Mouse (Mus musculus) stomach, postnatal 0 days (tissue): ENCODE measurements around the gene Bckdhb. TPM values are rescaled to one million over a fixed set of nuclear protein-coding genes. Genes with fewer than 3 reads are reported as not detected.

Experiments used
- ATAC-seq: fragments of 200-750 bp; cut with Nextera tagmentation; 2 replicates; pipeline ENCODE4 v1.8.0; 2017; ENCODE audit not compliant: low FRiP score, low TSS enrichment
- DNase-seq: peaks from one replicate; pipeline ENCODE4 v3.0.0-alpha.2; 2016; ENCODE audit warnings: low spot score
- H3K27ac ChIP-seq: fragments of 300-500 bp; sonication (generic); replicated peaks from 2 replicates; pipeline ENCODE4 v1.5.1; 2014; ENCODE audit warnings: mild to moderate bottlenecking, control low read depth
- H3K27me3 ChIP-seq: fragments of 300-500 bp; sonication (generic); 2 replicates; pipeline ENCODE4 v1.6.1; 2014; ENCODE audit warnings: low read length; ENCODE audit not compliant: control insufficient read depth, insufficient read depth
- H3K36me3 ChIP-seq: fragments of 300-500 bp; sonication (generic); 2 replicates; pipeline ENCODE4 v1.6.1; 2014; ENCODE audit warnings: low read length, mixed read lengths; ENCODE audit not compliant: control insufficient read depth, insufficient read depth
- H3K4me1 ChIP-seq: fragments of 300-500 bp; sonication (generic); replicated peaks from 2 replicates; pipeline ENCODE4 v1.6.1; 2014; ENCODE audit warnings: antibody characterized with exemption; ENCODE audit not compliant: control insufficient read depth, insufficient read depth
- H3K4me2 ChIP-seq: fragments of 300-500 bp; sonication (generic); replicated peaks from 2 replicates; pipeline ENCODE4 v1.6.1; 2014; ENCODE audit warnings: low read depth, mild to moderate bottlenecking, control low read depth, moderate library complexity
- H3K4me3 ChIP-seq: fragments of 300-500 bp; sonication (generic); 2 replicates; pipeline ENCODE4 v1.5.1; 2014; ENCODE audit warnings: low read depth, low read length, control low read depth
- H3K9ac ChIP-seq: fragments of 300-500 bp; sonication (generic); 2 replicates; pipeline ENCODE4 v1.6.1; 2014; ENCODE audit warnings: mild to moderate bottlenecking, low read length, control low read depth, mixed read lengths
- H3K9me3 ChIP-seq: fragments of 300-500 bp; sonication (generic); 2 replicates; pipeline ENCODE4 v1.6.1; 2016; ENCODE audit warnings: low read length; ENCODE audit not compliant: control insufficient read depth
- CTCF ChIP-seq: IDR thresholded peaks from 2 replicates; pipeline ENCODE4 v1.5.1; 2016; ENCODE audit warnings: antibody characterized with exemption, low read depth, mild to moderate bottlenecking, moderate library complexity
- EP300 ChIP-seq: optimal IDR thresholded peaks from 2 replicates; pipeline ENCODE3; 2016; ENCODE audit warnings: antibody characterized with exemption
- WGBS: fragments of 180-500 bp; shearing (Covaris S2); extraction: QIAGEN DNeasy Blood & Tissue Kit; methylation state at CpG from one replicate; pipeline ENCODE4 v1.1.7; 2014; 5-methylcytosine and 5-hydroxymethylcytosine counted together
- polyA plus RNA-seq: library from polyadenylated mRNA; unstranded; fragments of >200 nt; fragmentation: Nextera tagmentation; extraction: Ambion mirVana; gene quantifications from 2 replicates; pipeline ENCODE4 v1.2.1, GENCODE M21; 2015

The Bckdhb gene
- polyA plus RNA-seq, 1 experiment from 2014 or later: 25.2 TPM

GRCm38 (mm10) chr9:84064113-84064512, 139.2 kb downstream of the Bckdhb start:
- Histone ChIP-seq H3K4me2 (no peak overlapping the region), H3K4me1 (no peaks in the 10 kb centered on the region), H3K27me3 (no peaks in the 10 kb centered on the region), H3K4me3 (no peak overlapping the region), H3K27ac (no peak overlapping the region), H3K36me3 (no peaks in the 10 kb centered on the region), H3K9ac (no peak overlapping the region), H3K9me3 (no peaks in the 10 kb centered on the region)
- ATAC-seq (no peak), DNase-seq (no peak)
- 49% methylated on average over 4 of the region's 4 CpGs for WGBS
- no peak for TF ChIP-seq CTCF
- TF ChIP-seq EP300: no peak

GRCm38 (mm10) chr9:84070247-84070646, 145.3 kb downstream of the Bckdhb start:
- Histone ChIP-seq H3K27ac (no peak overlapping the region), H3K9me3 (no peaks in the 10 kb centered on the region), H3K4me3 (no peak overlapping the region), H3K4me2 (no peak overlapping the region), H3K36me3 (no peaks in the 10 kb centered on the region), H3K27me3 (no peaks in the 10 kb centered on the region), H3K9ac (no peak overlapping the region), H3K4me1 (no peaks in the 10 kb centered on the region)
- DNase-seq (no peak), ATAC-seq (no peak)
- 61% methylated on average over 6 of the region's 6 CpGs for WGBS
- TF ChIP-seq EP300: no peak
- TF ChIP-seq CTCF: no peak

GRCm38 (mm10) chr9:84070740-84071139, 145.8 kb downstream of the Bckdhb start:
- H3K27ac ChIP-seq: no peak overlapping the region
- no peak overlapping the region for H3K9ac ChIP-seq
- H3K4me2 ChIP-seq: no peak overlapping the region
- no peak for TF ChIP-seq CTCF
- TF ChIP-seq EP300: no peak
- no peaks in the 10 kb centered on the region for H3K4me1 ChIP-seq
- DNase-seq (no peak), ATAC-seq (no peak)
- H3K36me3 ChIP-seq: no peaks in the 10 kb centered on the region
- 63% methylated on average over 5 of the region's 5 CpGs for WGBS
- no peaks in the 10 kb centered on the region for H3K27me3 ChIP-seq
- no peaks in the 10 kb centered on the region for H3K9me3 ChIP-seq
- H3K4me3 ChIP-seq: no peak overlapping the region

- Histone ChIP-seq H3K9me3 (no peaks in the 10 kb centered on the region), H3K36me3 (no peaks in the 10 kb centered on the region), H3K4me3 (no peak overlapping the region), H3K4me2 (no peak overlapping the region), H3K27me3 (no peaks in the 10 kb centered on the region), H3K27ac (no peak overlapping the region), H3K4me1 (no peaks in the 10 kb centered on the region), H3K9ac (no peak overlapping the region)
- DNase-seq (no peak), ATAC-seq (no peak)
- WGBS: 93% methylated on average over 6 of the region's 6 CpGs
- no peak for TF ChIP-seq CTCF
- no peak for TF ChIP-seq EP300
Observed at GRCm38 (mm10) chr9:84072534-84072933, 147.6 kb downstream of the Bckdhb start.

GRCm38 (mm10) chr9:84073237-84073636, 148.3 kb downstream of the Bckdhb start:
- Histone ChIP-seq H3K4me3 (no peak overlapping the region), H3K9ac (no peak overlapping the region), H3K9me3 (no peaks in the 10 kb centered on the region), H3K27me3 (no peaks in the 10 kb centered on the region), H3K36me3 (no peaks in the 10 kb centered on the region), H3K4me2 (no peak overlapping the region), H3K27ac (no peak overlapping the region), H3K4me1 (no peaks in the 10 kb centered on the region)
- TF ChIP-seq EP300: no peak
- no peak for TF ChIP-seq CTCF
- 92% methylated on average over 9 of the region's 9 CpGs for WGBS
- DNase-seq (no peak), ATAC-seq (no peak)

GRCm38 (mm10) chr9:84083551-84083950, 158.6 kb downstream of the Bckdhb start:
- 31% methylated on average over 4 of the region's 4 CpGs for WGBS

More at GRCm38 (mm10) chr9:84083551-84083950, 158.6 kb downstream of the Bckdhb start:
- Histone ChIP-seq H3K4me1 (no peaks in the 10 kb centered on the region), H3K9me3 (no peaks in the 10 kb centered on the region), H3K27me3 (no peaks in the 10 kb centered on the region), H3K9ac (no peak overlapping the region), H3K4me2 (no peak overlapping the region), H3K36me3 (no peaks in the 10 kb centered on the region), H3K4me3 (no peak overlapping the region), H3K27ac (no peak overlapping the region)
- TF ChIP-seq EP300 (no peak), CTCF (no peak)
- ATAC-seq: no peak
- DNase-seq: no peak
